Mouse (Mus musculus) limb, embryonic 12.5 days (tissue): Measurements from ENCODE around the gene Pfkm. TPM values are rescaled to one million over a fixed set of nuclear protein-coding genes. Genes with fewer than 3 reads are reported as not detected.

Source experiments
- ATAC-seq: fragments of 200-750 bp; cut with Nextera tagmentation; 2 replicates; pipeline ENCODE4 v1.8.0; 2017; ENCODE audit warnings: low read depth, moderate TSS enrichment; ENCODE audit not compliant: insufficient number of reproducible peaks, insufficient read depth, low FRiP score, low TSS enrichment
- H3K27ac ChIP-seq: fragments of 300-500 bp; sonication (generic); 2 replicates; pipeline ENCODE4 v1.5.1; 2016; ENCODE audit warnings: mild to moderate bottlenecking, moderate library complexity
- H3K27me3 ChIP-seq: fragments of 300-500 bp; sonication (generic); 2 replicates; pipeline ENCODE4 v1.6.1; 2016; ENCODE audit warnings: mild to moderate bottlenecking, moderate library complexity
- H3K36me3 ChIP-seq: fragments of 300-500 bp; sonication (generic); 2 replicates; pipeline ENCODE4 v1.6.1; 2016; ENCODE audit warnings: mild to moderate bottlenecking, moderate library complexity
- H3K4me1 ChIP-seq: fragments of 300-500 bp; sonication (generic); replicated peaks from 2 replicates; pipeline ENCODE4 v1.6.1; 2016
- H3K4me2 ChIP-seq: fragments of 300-500 bp; sonication (generic); 2 replicates; pipeline ENCODE4 v1.6.1; 2016; ENCODE audit warnings: mild to moderate bottlenecking, moderate library complexity
- H3K4me3 ChIP-seq: fragments of 300-500 bp; sonication (generic); replicated peaks from 2 replicates; pipeline ENCODE4 v1.5.1; 2016; ENCODE audit warnings: mild to moderate bottlenecking
- H3K9ac ChIP-seq: fragments of 300-500 bp; sonication (generic); replicated peaks from 2 replicates; pipeline ENCODE4 v1.6.1; 2016; ENCODE audit warnings: mild to moderate bottlenecking, moderate library complexity
- H3K9me3 ChIP-seq: fragments of 300-500 bp; sonication (generic); 2 replicates; pipeline ENCODE4 v1.6.1; 2016; ENCODE audit warnings: mild to moderate bottlenecking, moderate library complexity
- WGBS: fragments of 180-500 bp; shearing (Covaris S2); methylation state at CpG from one replicate; pipeline ENCODE4 v1.1.7; 2016; 5-methylcytosine and 5-hydroxymethylcytosine counted together
- polyA plus RNA-seq: library from polyadenylated mRNA; unstranded; fragments of >200 nt; fragmentation: Nextera tagmentation; extraction: Ambion mirVana; gene quantifications from 2 replicates; pipeline ENCODE4 v1.2.1, GENCODE M21; 2016

Pfkm gene
- polyA plus RNA-seq, 1 experiment from 2014 or later = 49.4 TPM

GRCm38 (mm10) chr15:98102401-98102800, 10.0 kb downstream of the Pfkm start:
- 0 out of 2 replicates have a peak, but pooled peaks cover 5% of the 10 kb centered on the region for H3K27me3 ChIP-seq
- WGBS = 86% methylated on average over 6 of the region's 6 CpGs
- ATAC-seq = no peak
- H3K4me2 ChIP-seq = no peak overlapping the region
- H3K27ac ChIP-seq = no peak overlapping the region
- no peak overlapping the region for H3K9ac ChIP-seq
- no peak overlapping the region for H3K4me3 ChIP-seq
- H3K4me1 ChIP-seq = peaks cover 1% of the 10 kb centered on the region; the same call in 1 of the 2 replicates
- no peaks in the 10 kb centered on the region for H3K36me3 ChIP-seq
- H3K9me3 ChIP-seq = no peaks in the 10 kb centered on the region

- no peak overlapping the region for H3K27ac ChIP-seq
- no peak overlapping the region for H3K4me2 ChIP-seq
- no peaks in the 10 kb centered on the region for H3K9me3 ChIP-seq
- no peak overlapping the region for H3K9ac ChIP-seq
- H3K36me3 ChIP-seq = no peaks in the 10 kb centered on the region; the same call in 1 of the 2 replicates
- WGBS = 81% methylated on average over 6 of the region's 6 CpGs
- no peak for ATAC-seq
- 0 out of 2 replicates have a peak, but pooled peaks cover 5% of the 10 kb centered on the region for H3K27me3 ChIP-seq
- peaks cover 14% of the 10 kb centered on the region for H3K4me1 ChIP-seq
- H3K4me3 ChIP-seq = no peak overlapping the region
Observed at GRCm38 (mm10) chr15:98106506-98106905, 14.1 kb downstream of the Pfkm start.

GRCm38 (mm10) chr15:98107230-98107629, 14.8 kb downstream of the Pfkm start:
- H3K9me3 ChIP-seq = no peaks in the 10 kb centered on the region
- H3K4me1 ChIP-seq = peaks cover 14% of the 10 kb centered on the region
- peaks cover 6% of the 10 kb centered on the region for H3K36me3 ChIP-seq
- H3K4me2 ChIP-seq = no peak overlapping the region
- no peak overlapping the region for H3K9ac ChIP-seq
- no peak overlapping the region for H3K4me3 ChIP-seq
- 88% methylated on average over 6 of the region's 6 CpGs for WGBS
- H3K27me3 ChIP-seq = 0 out of 2 replicates have a peak, but pooled peaks cover 5% of the 10 kb centered on the region
- ATAC-seq = no peak
- H3K27ac ChIP-seq = no peak overlapping the region

- peaks cover 12% of the 10 kb centered on the region for H3K36me3 ChIP-seq
- 0 out of 2 replicates have a peak, but pooled peaks cover 5% of the 10 kb centered on the region for H3K27me3 ChIP-seq
- peak overlapping the region; percentile 80 for H3K9ac ChIP-seq
- H3K4me1 ChIP-seq = peaks cover 14% of the 10 kb centered on the region
- no peak for ATAC-seq
- H3K4me3 ChIP-seq = peak overlapping the region; percentile 68
- H3K9me3 ChIP-seq = no peaks in the 10 kb centered on the region
- peak overlapping the region; percentile 64 for H3K4me2 ChIP-seq
- peak overlapping the region; percentile 79; the same call in 1 of the 2 replicates for H3K27ac ChIP-seq
- 49% methylated on average over 11 of the region's 11 CpGs for WGBS
Observed at GRCm38 (mm10) chr15:98107703-98108296, 15.4 kb downstream of the Pfkm start.

DNA sequence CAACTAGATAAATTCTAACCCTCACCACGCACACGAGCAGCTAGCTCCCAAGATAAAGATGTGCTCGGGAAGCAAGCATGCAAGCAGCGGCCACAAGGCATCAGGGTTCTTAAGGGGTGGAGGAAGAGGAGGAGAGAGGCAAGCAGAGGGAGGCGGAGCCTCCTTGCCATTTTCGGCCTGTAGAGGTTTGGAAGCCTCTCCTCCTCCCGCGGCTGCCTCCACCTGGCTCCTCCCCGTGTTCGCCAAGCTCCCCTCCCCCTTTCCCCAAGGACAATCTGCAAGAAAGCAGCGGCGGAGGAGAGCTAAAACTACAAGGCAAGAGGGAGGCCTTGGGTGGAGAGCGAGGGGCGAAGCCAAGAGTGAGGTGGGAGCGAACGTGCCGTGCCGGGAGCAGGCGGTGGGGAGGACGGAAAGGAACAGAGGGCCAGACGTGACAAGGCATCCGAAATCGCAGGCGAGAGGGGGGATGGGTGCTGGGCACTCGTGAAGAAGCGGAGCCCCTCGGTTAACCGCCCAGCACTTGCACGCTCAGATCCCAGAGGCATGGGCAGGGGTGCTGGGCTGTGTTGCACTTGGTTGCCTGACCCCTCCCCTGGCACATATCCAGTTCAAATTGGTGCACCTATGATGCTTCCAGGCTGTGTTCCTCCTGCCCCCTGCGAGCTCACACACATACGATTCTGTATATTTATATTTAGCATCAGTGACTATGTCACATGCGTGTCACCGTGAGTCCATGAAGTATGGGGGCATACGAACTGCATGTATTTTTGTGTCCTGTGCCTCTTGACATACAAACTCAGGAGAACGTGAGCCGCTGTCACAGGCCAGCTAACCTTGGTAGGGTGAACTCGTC, 16.1 kb downstream of the Pfkm start:
- 0 out of 2 replicates have a peak, but pooled peaks cover 5% of the 10 kb centered on the region for H3K27me3 ChIP-seq
- H3K36me3 ChIP-seq = peaks cover 19% of the 10 kb centered on the region
- ATAC-seq = peak; percentile 96
- no peaks in the 10 kb centered on the region for H3K9me3 ChIP-seq
- H3K4me2 ChIP-seq = peak overlapping the region; percentile 64
- peaks cover 14% of the 10 kb centered on the region for H3K4me1 ChIP-seq
- 3% methylated on average over 37 of the region's 37 CpGs for WGBS
- peak overlapping the region; percentile 79 for H3K27ac ChIP-seq
- peak overlapping the region; percentile 68 for H3K4me3 ChIP-seq
- H3K9ac ChIP-seq = peak overlapping the region; percentile 80

- H3K27ac ChIP-seq = no peak overlapping the region
- WGBS = 82% methylated on average over 5 of the region's 5 CpGs
- no peak overlapping the region for H3K9ac ChIP-seq
- no peaks in the 10 kb centered on the region for H3K9me3 ChIP-seq
- peaks cover 44% of the 10 kb centered on the region for H3K36me3 ChIP-seq
- no peak overlapping the region for H3K4me2 ChIP-seq
- no peak overlapping the region for H3K4me3 ChIP-seq
- H3K27me3 ChIP-seq = no peaks in the 10 kb centered on the region
- ATAC-seq = no peak
- peaks cover 14% of the 10 kb centered on the region for H3K4me1 ChIP-seq
Observed at GRCm38 (mm10) chr15:98111791-98112190, 19.4 kb downstream of the Pfkm start.

- Histone ChIP-seq H3K4me2 (no peak overlapping the region), H3K9ac (no peak overlapping the region), H3K4me1 (peaks cover 3% of the 10 kb centered on the region), H3K27ac (no peak overlapping the region), H3K27me3 (no peaks in the 10 kb centered on the region), H3K36me3 (peaks cover 66% of the 10 kb centered on the region), H3K9me3 (no peaks in the 10 kb centered on the region), H3K4me3 (no peak overlapping the region)
- 82% methylated on average over 10 of the region's 10 CpGs for WGBS
- ATAC-seq = no peak
Observed at GRCm38 (mm10) chr15:98114098-98114851, 21.9 kb downstream of the Pfkm start.

- H3K9ac ChIP-seq = no peak overlapping the region
- no peak overlapping the region for H3K4me2 ChIP-seq
- ATAC-seq = no peak
- no peaks in the 10 kb centered on the region for H3K27me3 ChIP-seq
- 86% methylated on average over 10 of the region's 10 CpGs for WGBS
- H3K4me1 ChIP-seq = no peaks in the 10 kb centered on the region
- H3K27ac ChIP-seq = no peak overlapping the region
- no peak overlapping the region for H3K4me3 ChIP-seq
- H3K36me3 ChIP-seq = peaks cover 75% of the 10 kb centered on the region
- H3K9me3 ChIP-seq = no peaks in the 10 kb centered on the region
Observed at GRCm38 (mm10) chr15:98114852-98115778, 22.7 kb downstream of the Pfkm start.

- no peak overlapping the region for H3K4me3 ChIP-seq
- 0 out of 2 replicates have a peak overlapping the region, but pooled peaks have one; percentile 9 for H3K27ac ChIP-seq
- no peaks in the 10 kb centered on the region for H3K9me3 ChIP-seq
- no peak overlapping the region for H3K9ac ChIP-seq
- H3K4me2 ChIP-seq = no peak overlapping the region
- no peaks in the 10 kb centered on the region for H3K27me3 ChIP-seq
- no peaks in the 10 kb centered on the region for H3K4me1 ChIP-seq
- WGBS = 89% methylated on average over 9 of the region's 9 CpGs
- no peak for ATAC-seq
- peaks cover 81% of the 10 kb centered on the region for H3K36me3 ChIP-seq
Observed at GRCm38 (mm10) chr15:98115779-98116163, 23.4 kb downstream of the Pfkm start.

- Histone ChIP-seq H3K9me3 (no peaks in the 10 kb centered on the region), H3K4me1 (no peaks in the 10 kb centered on the region), H3K27me3 (no peaks in the 10 kb centered on the region), H3K4me2 (no peak overlapping the region), H3K36me3 (peaks cover 87% of the 10 kb centered on the region), H3K4me3 (no peak overlapping the region), H3K27ac (0 out of 2 replicates have a peak overlapping the region, but pooled peaks have one; percentile 9), H3K9ac (no peak overlapping the region)
- ATAC-seq = no peak
- WGBS = 89% methylated on average over 5 of the region's 5 CpGs
Observed at GRCm38 (mm10) chr15:98116287-98116686, 23.9 kb downstream of the Pfkm start.
